Mouse (Mus musculus) kidney, postnatal 0 days (tissue): ENCODE data around the gene Dock10. TPM values are rescaled to one million over a fixed set of nuclear protein-coding genes. Genes with fewer than 3 reads are reported as not detected.

ENCODE experiments used
- ATAC-seq: fragments of 200-750 bp; cut with Nextera tagmentation; replicated peaks from 2 replicates; pipeline ENCODE4 v1.8.0; 2017; ENCODE audit warnings: low read depth, moderate number of reproducible peaks, moderate TSS enrichment, moderate library complexity; ENCODE audit not compliant: low FRiP score
- DNase-seq: peaks from one replicate; pipeline ENCODE4 v3.0.0-alpha.2; 2016; ENCODE audit warnings: low spot score
- H3K27ac ChIP-seq: fragments of 300-500 bp; sonication (generic); 2 replicates; pipeline ENCODE4 v1.5.1; 2014; ENCODE audit warnings: mild to moderate bottlenecking
- H3K27me3 ChIP-seq: fragments of 300-500 bp; sonication (generic); 2 replicates; pipeline ENCODE4 v1.6.1; 2014; ENCODE audit warnings: low read length, mixed read lengths; ENCODE audit not compliant: insufficient read depth
- H3K36me3 ChIP-seq: fragments of 300-500 bp; sonication (generic); 2 replicates; pipeline ENCODE4 v1.6.1; 2014; ENCODE audit warnings: low read length, mixed read lengths; ENCODE audit not compliant: insufficient read depth
- H3K4me1 ChIP-seq: fragments of 300-500 bp; sonication (generic); replicated peaks from 2 replicates; pipeline ENCODE4 v1.6.1; 2014; ENCODE audit warnings: antibody characterized with exemption, low read length, mixed read lengths; ENCODE audit not compliant: insufficient read depth
- H3K4me2 ChIP-seq: fragments of 300-500 bp; sonication (generic); 2 replicates; pipeline ENCODE4 v1.6.1; 2014; ENCODE audit warnings: mild to moderate bottlenecking, low read length, moderate library complexity, mixed read lengths
- H3K4me3 ChIP-seq: fragments of 300-500 bp; sonication (generic); replicated peaks from 2 replicates; pipeline ENCODE4 v1.5.1; 2014; ENCODE audit warnings: low read depth, low read length
- H3K9ac ChIP-seq: fragments of 300-500 bp; sonication (generic); 2 replicates; pipeline ENCODE4 v1.6.1; 2014; ENCODE audit warnings: low read depth, low read length
- H3K9me3 ChIP-seq: fragments of 300-500 bp; sonication (generic); replicated peaks from 2 replicates; pipeline ENCODE4 v1.6.1; 2016; ENCODE audit warnings: low read length, inconsistent platforms, mixed read lengths
- CTCF ChIP-seq: IDR thresholded peaks from 2 replicates; pipeline ENCODE4 v1.5.1; 2016; ENCODE audit warnings: antibody characterized with exemption, low read depth, mild to moderate bottlenecking, moderate library complexity
- WGBS: fragments of 180-500 bp; shearing (Covaris S2); extraction: QIAGEN DNeasy Blood & Tissue Kit; methylation state at CpG from one replicate; pipeline ENCODE4 v1.1.7; 2014; 5-methylcytosine and 5-hydroxymethylcytosine counted together
- polyA plus RNA-seq: library from polyadenylated mRNA; unstranded; fragments of >200 nt; fragmentation: Nextera tagmentation; extraction: Ambion mirVana; gene quantifications from 2 replicates; pipeline ENCODE4 v1.2.1, GENCODE M21; 2015

Dock10 gene
- polyA plus RNA-seq, 1 experiment from 2014 or later: 2.6 TPM

- WGBS: 50% methylated on average over 4 of the region's 4 CpGs
- H3K9me3 ChIP-seq: no peaks in the 10 kb centered on the region
- no peaks in the 10 kb centered on the region for H3K36me3 ChIP-seq
- H3K4me2 ChIP-seq: no peak overlapping the region
- no peak for TF ChIP-seq CTCF
- DNase-seq (peak; percentile 39), ATAC-seq (no peak)
- no peaks in the 10 kb centered on the region for H3K27me3 ChIP-seq
- H3K9ac ChIP-seq: no peak overlapping the region
- no peak overlapping the region for H3K4me3 ChIP-seq
- H3K4me1 ChIP-seq: no peaks in the 10 kb centered on the region
- no peak overlapping the region for H3K27ac ChIP-seq
Measured at GRCm38 (mm10) chr1:80637214-80637705, 121.1 kb downstream of the Dock10 start.

- Histone ChIP-seq H3K27me3 (no peaks in the 10 kb centered on the region), H3K4me1 (no peaks in the 10 kb centered on the region), H3K4me2 (no peak overlapping the region), H3K27ac (no peak overlapping the region), H3K36me3 (no peaks in the 10 kb centered on the region), H3K9me3 (no peaks in the 10 kb centered on the region), H3K4me3 (no peak overlapping the region), H3K9ac (no peak overlapping the region)
- 94% methylated on average over 4 of the region's 4 CpGs for WGBS
- ATAC-seq (no peak), DNase-seq (no peak)
- no peak for TF ChIP-seq CTCF
Measured at GRCm38 (mm10) chr1:80635825-80636224, 122.5 kb downstream of the Dock10 start.

GRCm38 (mm10) chr1:80633536-80633935, 124.8 kb downstream of the Dock10 start:
- ATAC-seq (no peak), DNase-seq (no peak)
- TF ChIP-seq CTCF: no peak
- H3K4me2 ChIP-seq: no peak overlapping the region
- no peak overlapping the region for H3K4me3 ChIP-seq
- no peak overlapping the region for H3K9ac ChIP-seq
- no peaks in the 10 kb centered on the region for H3K27me3 ChIP-seq
- 90% methylated on average over 4 of the region's 4 CpGs for WGBS
- H3K9me3 ChIP-seq: no peaks in the 10 kb centered on the region
- H3K4me1 ChIP-seq: no peaks in the 10 kb centered on the region
- no peaks in the 10 kb centered on the region for H3K36me3 ChIP-seq
- H3K27ac ChIP-seq: no peak overlapping the region

- Histone ChIP-seq H3K27ac (no peak overlapping the region), H3K27me3 (no peaks in the 10 kb centered on the region), H3K4me3 (no peak overlapping the region), H3K36me3 (no peaks in the 10 kb centered on the region), H3K4me2 (no peak overlapping the region), H3K9me3 (no peaks in the 10 kb centered on the region), H3K9ac (no peak overlapping the region), H3K4me1 (no peaks in the 10 kb centered on the region)
- 49% methylated on average over 5 of the region's 5 CpGs for WGBS
- TF ChIP-seq CTCF: no peak
- ATAC-seq: no peak
- peak; percentile 34 for DNase-seq
Measured at GRCm38 (mm10) chr1:80630179-80631149, 127.9 kb downstream of the Dock10 start.

- Histone ChIP-seq H3K4me2 (no peak overlapping the region), H3K9ac (no peak overlapping the region), H3K36me3 (no peaks in the 10 kb centered on the region), H3K4me3 (no peak overlapping the region), H3K27ac (no peak overlapping the region), H3K9me3 (no peaks in the 10 kb centered on the region), H3K27me3 (no peaks in the 10 kb centered on the region), H3K4me1 (no peaks in the 10 kb centered on the region)
- no peak for ATAC-seq
- DNase-seq: no peak
- no peak for TF ChIP-seq CTCF
Measured at GRCm38 (mm10) chr1:80628054-80628453, 130.3 kb downstream of the Dock10 start.

GRCm38 (mm10) chr1:80626800-80627199, 131.5 kb downstream of the Dock10 start:
- Histone ChIP-seq H3K27me3 (no peaks in the 10 kb centered on the region), H3K27ac (no peak overlapping the region), H3K36me3 (no peaks in the 10 kb centered on the region), H3K9ac (no peak overlapping the region), H3K4me3 (no peak overlapping the region), H3K4me1 (no peaks in the 10 kb centered on the region), H3K4me2 (no peak overlapping the region), H3K9me3 (no peaks in the 10 kb centered on the region)
- TF ChIP-seq CTCF: no peak
- ATAC-seq: no peak
- 91% methylated on average over 4 of the region's 4 CpGs for WGBS
- DNase-seq: no peak
